Mouse (Mus musculus) hindbrain, embryonic 16.5 days (tissue): ENCODE measurements at regions not wholly inside any gene's neighbourhood (a gene's known extent, or its start where the extent isn't known, plus 50 kb on each side); places are given as distances from the start of the nearest gene placed in this dataset.

Experiments
- ATAC-seq: fragments of 200-750 bp; cut with Nextera tagmentation; 2 replicates; pipeline ENCODE4 v1.8.0; 2017; ENCODE audit warnings: moderate TSS enrichment, moderate library complexity
- H3K27ac ChIP-seq: fragments of 300-500 bp; sonication (generic); 2 replicates; pipeline ENCODE4 v1.5.1; 2014; ENCODE audit warnings: low read depth, mild to moderate bottlenecking, control low read depth, low read length, moderate library complexity
- H3K27me3 ChIP-seq: fragments of 300-500 bp; sonication (generic); replicated peaks from 2 replicates; pipeline ENCODE4 v1.6.1; 2014; ENCODE audit warnings: low read length; ENCODE audit not compliant: control insufficient read depth, insufficient read depth
- H3K36me3 ChIP-seq: fragments of 300-500 bp; sonication (generic); 2 replicates; pipeline ENCODE4 v1.6.1; 2014; ENCODE audit warnings: mild to moderate bottlenecking, low read length, moderate library complexity, mixed read lengths; ENCODE audit not compliant: control insufficient read depth, insufficient read depth
- H3K4me1 ChIP-seq: fragments of 300-500 bp; sonication (generic); 2 replicates; pipeline ENCODE4 v1.6.1; 2014; ENCODE audit warnings: low read depth, low read length; ENCODE audit not compliant: control insufficient read depth, insufficient read depth
- H3K4me2 ChIP-seq: fragments of 300-500 bp; sonication (generic); 2 replicates; pipeline ENCODE4 v1.6.1; 2014; ENCODE audit warnings: mild to moderate bottlenecking, low read length, control low read depth, moderate library complexity
- H3K4me3 ChIP-seq: fragments of 300-500 bp; sonication (generic); 2 replicates; pipeline ENCODE4 v1.5.1; 2014; ENCODE audit warnings: mild to moderate bottlenecking, low read length, control low read depth, moderate library complexity
- H3K9ac ChIP-seq: fragments of 300-500 bp; sonication (generic); 2 replicates; pipeline ENCODE4 v1.6.1; 2014; ENCODE audit warnings: low read depth, mild to moderate bottlenecking, control low read depth, low read length, moderate library complexity
- H3K9me3 ChIP-seq: fragments of 300-500 bp; sonication (generic); 2 replicates; pipeline ENCODE4 v1.6.1; 2014; ENCODE audit warnings: mild to moderate bottlenecking, low read length, moderate library complexity; ENCODE audit not compliant: control insufficient read depth
- WGBS: fragments of 180-500 bp; shearing (Covaris S2); extraction: QIAGEN DNeasy Blood & Tissue Kit; methylation state at CpG from one replicate; pipeline ENCODE4 v1.1.7; 2014; 5-methylcytosine and 5-hydroxymethylcytosine counted together

GRCm38 (mm10) chr5:80484676-80485075, 535.3 kb upstream of the Adgrl3 start:
- 19% methylated on average over 3 of the region's 3 CpGs for WGBS

GRCm38 (mm10) chr5:80488332-80488731, 531.6 kb upstream of the Adgrl3 start:
- H3K27me3 ChIP-seq: no peaks in the 10 kb centered on the region
- no peak overlapping the region for H3K4me2 ChIP-seq
- no peaks in the 10 kb centered on the region for H3K36me3 ChIP-seq
- no peak overlapping the region for H3K9ac ChIP-seq
- no peak for ATAC-seq
- H3K27ac ChIP-seq: no peak overlapping the region
- H3K9me3 ChIP-seq: no peaks in the 10 kb centered on the region
- no peak overlapping the region for H3K4me3 ChIP-seq
- H3K4me1 ChIP-seq: no peaks in the 10 kb centered on the region
- 81% methylated on average over 1 of the region's 1 CpGs for WGBS

More at GRCm38 (mm10) chr5:80484676-80485075, 535.3 kb upstream of the Adgrl3 start:
- Histone ChIP-seq H3K4me2 (no peak overlapping the region), H3K27me3 (no peaks in the 10 kb centered on the region), H3K36me3 (no peaks in the 10 kb centered on the region), H3K4me3 (no peak overlapping the region), H3K9me3 (no peaks in the 10 kb centered on the region), H3K27ac (no peak overlapping the region), H3K4me1 (no peaks in the 10 kb centered on the region), H3K9ac (no peak overlapping the region)
- no peak for ATAC-seq

DNA sequence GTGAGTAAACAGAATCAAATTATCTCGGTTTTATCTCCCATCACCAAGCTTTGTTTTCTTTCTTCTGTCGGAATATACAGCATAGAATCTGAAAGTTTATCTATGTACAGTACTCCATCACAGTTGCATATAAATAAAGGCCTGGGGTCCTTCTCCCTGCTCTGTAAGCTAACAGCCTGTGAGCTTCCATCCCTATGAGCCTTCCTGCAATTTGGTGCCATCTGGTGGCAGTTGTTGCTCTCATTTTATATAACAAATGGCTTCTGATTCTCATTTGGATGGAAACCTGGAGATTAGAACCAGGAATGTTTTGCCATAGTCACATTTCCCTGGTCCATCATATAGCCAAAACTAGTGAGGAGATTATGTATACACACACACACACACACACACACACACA, 511.3 kb upstream of the Adgrl3 start:
- ATAC-seq: 0 out of 2 replicates have a peak, but pooled peaks have one; percentile 42
- H3K9me3 ChIP-seq: no peaks in the 10 kb centered on the region
- no peaks in the 10 kb centered on the region for H3K36me3 ChIP-seq
- no peaks in the 10 kb centered on the region for H3K4me1 ChIP-seq
- WGBS: 38% methylated on average over 2 of the region's 2 CpGs
- no peak overlapping the region for H3K4me2 ChIP-seq
- no peaks in the 10 kb centered on the region for H3K27me3 ChIP-seq
- no peak overlapping the region for H3K9ac ChIP-seq
- H3K4me3 ChIP-seq: no peak overlapping the region
- no peak overlapping the region for H3K27ac ChIP-seq

GRCm38 (mm10) chr5:80539997-80540396, 479.9 kb upstream of the Adgrl3 start:
- Histone ChIP-seq H3K9ac (no peak overlapping the region), H3K27me3 (no peaks in the 10 kb centered on the region), H3K4me3 (no peak overlapping the region), H3K9me3 (no peaks in the 10 kb centered on the region), H3K4me1 (no peaks in the 10 kb centered on the region), H3K27ac (no peak overlapping the region), H3K36me3 (no peaks in the 10 kb centered on the region), H3K4me2 (no peak overlapping the region)
- ATAC-seq: no peak
- 86% methylated on average over 1 of the region's 1 CpGs for WGBS

- no peak overlapping the region for H3K9ac ChIP-seq
- WGBS: 86% methylated on average over 7 of the region's 7 CpGs
- no peak for ATAC-seq
- no peak overlapping the region for H3K4me2 ChIP-seq
- H3K4me3 ChIP-seq: no peak overlapping the region
- no peaks in the 10 kb centered on the region for H3K4me1 ChIP-seq
- no peak overlapping the region for H3K27ac ChIP-seq
- no peaks in the 10 kb centered on the region for H3K36me3 ChIP-seq
- H3K9me3 ChIP-seq: no peaks in the 10 kb centered on the region
- no peaks in the 10 kb centered on the region for H3K27me3 ChIP-seq
Observed at GRCm38 (mm10) chr5:80551673-80552072, 468.3 kb upstream of the Adgrl3 start.

GRCm38 (mm10) chr5:80578741-80579140, 441.2 kb upstream of the Adgrl3 start:
- Histone ChIP-seq H3K4me3 (no peak overlapping the region), H3K9me3 (no peaks in the 10 kb centered on the region; the same call in 1 of the 2 replicates), H3K4me2 (no peak overlapping the region), H3K36me3 (no peaks in the 10 kb centered on the region), H3K27me3 (no peaks in the 10 kb centered on the region), H3K9ac (no peak overlapping the region), H3K4me1 (no peaks in the 10 kb centered on the region), H3K27ac (no peak overlapping the region)
- ATAC-seq: no peak
- 87% methylated on average over 1 of the region's 1 CpGs for WGBS

- H3K27ac ChIP-seq: no peak overlapping the region
- 97% methylated on average over 3 of the region's 3 CpGs for WGBS
- H3K4me2 ChIP-seq: no peak overlapping the region
- no peak overlapping the region for H3K4me3 ChIP-seq
- no peaks in the 10 kb centered on the region for H3K36me3 ChIP-seq
- H3K27me3 ChIP-seq: no peaks in the 10 kb centered on the region
- H3K4me1 ChIP-seq: no peaks in the 10 kb centered on the region
- H3K9me3 ChIP-seq: no peaks in the 10 kb centered on the region
- H3K9ac ChIP-seq: no peak overlapping the region
- no peak for ATAC-seq
Observed at GRCm38 (mm10) chr5:80611571-80611970, 408.4 kb upstream of the Adgrl3 start.

DNA sequence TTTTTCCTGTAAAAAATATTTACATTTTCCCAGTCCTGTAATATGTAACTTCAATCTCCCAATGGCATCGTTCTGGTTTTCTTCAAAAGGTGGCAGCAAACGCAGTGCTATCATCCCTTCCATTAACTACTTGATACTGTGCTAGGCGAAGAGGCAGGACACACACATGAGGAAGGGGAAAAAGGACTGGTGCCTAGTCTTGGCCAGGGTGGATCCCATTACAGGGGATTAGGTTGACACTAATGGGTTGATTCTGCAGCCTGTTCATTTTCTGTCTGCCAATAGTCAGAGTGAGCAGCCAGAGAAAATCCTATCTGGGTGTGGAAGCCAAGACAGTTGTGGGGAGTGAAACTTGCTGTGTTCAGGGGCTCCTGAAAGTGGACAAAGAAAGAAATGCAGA, 392.7 kb upstream of the Adgrl3 start:
- no peaks in the 10 kb centered on the region for H3K4me1 ChIP-seq
- H3K9ac ChIP-seq: no peak overlapping the region
- H3K27ac ChIP-seq: no peak overlapping the region
- H3K4me3 ChIP-seq: no peak overlapping the region
- WGBS: 74% methylated on average over 3 of the region's 3 CpGs
- H3K9me3 ChIP-seq: no peaks in the 10 kb centered on the region
- no peak for ATAC-seq
- H3K4me2 ChIP-seq: no peak overlapping the region
- no peaks in the 10 kb centered on the region for H3K27me3 ChIP-seq
- H3K36me3 ChIP-seq: no peaks in the 10 kb centered on the region

GRCm38 (mm10) chr5:80659043-80659442, 360.9 kb upstream of the Adgrl3 start:
- Histone ChIP-seq H3K27me3 (no peaks in the 10 kb centered on the region), H3K4me2 (no peak overlapping the region), H3K4me1 (no peaks in the 10 kb centered on the region), H3K4me3 (no peak overlapping the region), H3K27ac (no peak overlapping the region), H3K9me3 (no peaks in the 10 kb centered on the region), H3K36me3 (no peaks in the 10 kb centered on the region), H3K9ac (no peak overlapping the region)
- no peak for ATAC-seq
- 58% methylated on average over 5 of the region's 5 CpGs for WGBS

DNA sequence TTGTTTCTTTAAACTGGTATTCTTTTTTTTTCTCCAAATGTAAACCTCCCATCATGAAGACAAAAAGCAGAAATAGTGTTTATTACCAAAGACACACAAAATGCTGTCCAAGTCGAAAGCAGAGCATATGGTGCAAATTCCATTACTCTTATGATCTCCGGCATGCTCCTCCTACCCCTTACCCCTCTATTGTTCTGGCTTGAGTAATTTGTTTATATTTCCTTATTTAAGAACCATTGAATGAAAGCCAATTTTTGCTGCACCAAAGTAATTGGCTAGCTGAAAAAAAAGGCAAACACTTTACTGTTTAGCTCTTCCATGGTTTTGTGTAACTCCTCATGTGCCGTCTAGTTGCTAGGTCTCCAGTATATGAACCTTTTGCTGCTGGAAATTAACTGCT, 360.4 kb upstream of the Adgrl3 start:
- H3K9me3 ChIP-seq: no peaks in the 10 kb centered on the region
- H3K4me2 ChIP-seq: no peak overlapping the region
- ATAC-seq: no peak
- H3K4me3 ChIP-seq: no peak overlapping the region
- H3K27ac ChIP-seq: no peak overlapping the region
- no peaks in the 10 kb centered on the region for H3K36me3 ChIP-seq
- 52% methylated on average over 3 of the region's 3 CpGs for WGBS
- H3K27me3 ChIP-seq: no peaks in the 10 kb centered on the region
- H3K9ac ChIP-seq: no peak overlapping the region
- H3K4me1 ChIP-seq: no peaks in the 10 kb centered on the region
